Mouse (Mus musculus) spleen, embryonic (tissue): ENCODE results near the gene Ddi2.

Experiments used
- CTCF ChIA-PET: fragments of 350-600 bp; sonication (Branson Sonifier 250); formaldehyde crosslinking; loops from one replicate; lab custom pipeline; 2022; lab: Charles Lee

Ddi2 gene

GRCm38 (mm10) chr4:141658846-141659484 lies 64.3 kb downstream of the Ddi2 start:
- CTCF ChIA-PET = no interaction called here

GRCm38 (mm10) chr4:141656932-141657331 lies 66.3 kb downstream of the Ddi2 start:
- CTCF ChIA-PET = interaction anchor here (1.0 kb wide), 1 partner anchor 66 kb away, joined by 4 read pairs; no protein-coding TSS in a partner anchor

GRCm38 (mm10) chr4:141655908-141656608 lies 67.2 kb downstream of the Ddi2 start:
- CTCF ChIA-PET = no interaction called here

- CTCF ChIA-PET = interaction anchor here (0.6 kb wide), 1 partner anchor 1804 kb away, joined by 5 read pairs; no protein-coding TSS in a partner anchor
Observed at GRCm38 (mm10) chr4:141654509-141654908, 68.7 kb downstream of the Ddi2 start.

- CTCF ChIA-PET = no interaction called here
Observed at GRCm38 (mm10) chr4:141653813-141654212, 69.4 kb downstream of the Ddi2 start.

- CTCF ChIA-PET = no interaction called here
Observed at GRCm38 (mm10) chr4:141653044-141653443, 70.2 kb downstream of the Ddi2 start.

GRCm38 (mm10) chr4:141651944-141652343 lies 71.3 kb downstream of the Ddi2 start:
- CTCF ChIA-PET = no interaction called here

- CTCF ChIA-PET = no interaction called here
Observed at GRCm38 (mm10) chr4:141651286-141651685, 71.9 kb downstream of the Ddi2 start.

- CTCF ChIA-PET = no interaction called here
Observed at GRCm38 (mm10) chr4:141649244-141649643, 74.0 kb downstream of the Ddi2 start.

GRCm38 (mm10) chr4:141648262-141648661 lies 75.0 kb downstream of the Ddi2 start:
- CTCF ChIA-PET = no interaction called here

- CTCF ChIA-PET = no interaction called here
Observed at GRCm38 (mm10) chr4:141647187-141647586, 76.0 kb downstream of the Ddi2 start.

- CTCF ChIA-PET = interaction anchor here (0.8 kb wide), 1 partner anchor 34 kb away, joined by 3 read pairs; no protein-coding TSS in a partner anchor
Observed at GRCm38 (mm10) chr4:141645988-141646387, 77.2 kb downstream of the Ddi2 start.

- CTCF ChIA-PET = no interaction called here
Observed at GRCm38 (mm10) chr4:141643118-141643855, 79.9 kb downstream of the Ddi2 start.

- CTCF ChIA-PET = no interaction called here
Observed at GRCm38 (mm10) chr4:141641961-141642811, 81.0 kb downstream of the Ddi2 start.

GRCm38 (mm10) chr4:141641353-141641771 lies 81.9 kb downstream of the Ddi2 start:
- CTCF ChIA-PET = no interaction called here

GRCm38 (mm10) chr4:141639474-141639873 lies 83.7 kb downstream of the Ddi2 start:
- CTCF ChIA-PET = no interaction called here

- CTCF ChIA-PET = no interaction called here
Observed at GRCm38 (mm10) chr4:141636693-141637092, 86.5 kb downstream of the Ddi2 start.

GRCm38 (mm10) chr4:141635991-141636390 lies 87.2 kb downstream of the Ddi2 start:
- CTCF ChIA-PET = no interaction called here

GRCm38 (mm10) chr4:141632111-141632873 lies 90.9 kb downstream of the Ddi2 start:
- CTCF ChIA-PET = interaction anchor here (0.6 kb wide), 1 partner anchor 14 kb away, joined by 4 read pairs; the partner anchor contains the start of gene Tmem82

GRCm38 (mm10) chr4:141631250-141631649 lies 92.0 kb downstream of the Ddi2 start:
- CTCF ChIA-PET = interaction anchor here (0.6 kb wide), 1 partner anchor 13 kb away, joined by 14 read pairs; the partner anchor contains the start of gene Tmem82
